Mouse (Mus musculus) heart, embryonic 14.5 days (tissue): ENCODE measurements at regions not wholly inside any gene's neighbourhood (a gene's known extent, or its start where the extent isn't known, plus 50 kb on each side); places are given as distances from the start of the nearest gene placed in this dataset.

Source experiments
- ATAC-seq: fragments of 200-750 bp; cut with Nextera tagmentation; 2 replicates; pipeline ENCODE4 v1.8.0; 2017; ENCODE audit warnings: low read depth, moderate TSS enrichment; ENCODE audit not compliant: insufficient number of reproducible peaks, insufficient read depth, low FRiP score
- H3K27ac ChIP-seq, 2 experiments: fragments of 200-500 bp in 1 of 2; fragments of 300-500 bp in 1 of 2; sonication (generic) in 1 of 2; replicated peaks in 1 of 2; 2 replicates each; pipeline ENCODE4 v1.5.1; 2012 to 2014; ENCODE audit warnings: low read depth in 2 of 2, low read length in 2 of 2, control low read depth in 1 of 2, mild to moderate bottlenecking in 1 of 2, mixed read lengths in 1 of 2; ENCODE audit not compliant: control insufficient read depth in 1 of 2, insufficient read depth in 1 of 2
- H3K27me3 ChIP-seq: fragments of 300-500 bp; sonication (generic); 2 replicates; pipeline ENCODE4 v1.6.1; 2014; ENCODE audit warnings: mild to moderate bottlenecking, low read length, control low read depth; ENCODE audit not compliant: control insufficient read depth, insufficient read depth
- H3K36me3 ChIP-seq: fragments of 300-500 bp; sonication (generic); 2 replicates; pipeline ENCODE4 v1.6.1; 2014; ENCODE audit warnings: mild to moderate bottlenecking, control low read depth, low read length, mixed read lengths; ENCODE audit not compliant: control insufficient read depth, insufficient read depth
- H3K4me1 ChIP-seq, 2 experiments: fragments of 200-500 bp in 1 of 2; fragments of 300-500 bp in 1 of 2; sonication (generic) in 1 of 2; 2 replicates each; pipeline ENCODE4 v1.6.1; 2012 to 2014; ENCODE audit warnings: low read length in 2 of 2, control low read depth in 1 of 2, mixed read lengths in 1 of 2; ENCODE audit not compliant: control insufficient read depth in 2 of 2, insufficient read depth in 2 of 2
- H3K4me2 ChIP-seq: fragments of 300-500 bp; sonication (generic); 2 replicates; pipeline ENCODE4 v1.6.1; 2014; ENCODE audit warnings: mild to moderate bottlenecking, low read length
- H3K4me3 ChIP-seq, 2 experiments: fragments of 200-500 bp in 1 of 2; fragments of 300-500 bp in 1 of 2; sonication (generic) in 1 of 2; 2 replicates each; pipeline ENCODE4 v1.5.1; 2012 to 2014; ENCODE audit warnings: low read length in 2 of 2, mild to moderate bottlenecking in 2 of 2, control low read depth in 1 of 2, low read depth in 1 of 2, moderate library complexity in 1 of 2; ENCODE audit not compliant: control insufficient read depth in 1 of 2, insufficient read depth in 1 of 2
- H3K9ac ChIP-seq: fragments of 300-500 bp; sonication (generic); 2 replicates; pipeline ENCODE4 v1.6.1; 2014; ENCODE audit warnings: mild to moderate bottlenecking, low read length
- H3K9me3 ChIP-seq: fragments of 300-500 bp; sonication (generic); 2 replicates; pipeline ENCODE4 v1.6.1; 2016; ENCODE audit warnings: low read length, control low read depth; ENCODE audit not compliant: control insufficient read depth
- WGBS: fragments of 180-500 bp; shearing (Covaris S2); extraction: QIAGEN DNeasy Blood & Tissue Kit; methylation state at CpG from one replicate; pipeline ENCODE4 v1.1.7; 2014; 5-methylcytosine and 5-hydroxymethylcytosine counted together

DNA sequence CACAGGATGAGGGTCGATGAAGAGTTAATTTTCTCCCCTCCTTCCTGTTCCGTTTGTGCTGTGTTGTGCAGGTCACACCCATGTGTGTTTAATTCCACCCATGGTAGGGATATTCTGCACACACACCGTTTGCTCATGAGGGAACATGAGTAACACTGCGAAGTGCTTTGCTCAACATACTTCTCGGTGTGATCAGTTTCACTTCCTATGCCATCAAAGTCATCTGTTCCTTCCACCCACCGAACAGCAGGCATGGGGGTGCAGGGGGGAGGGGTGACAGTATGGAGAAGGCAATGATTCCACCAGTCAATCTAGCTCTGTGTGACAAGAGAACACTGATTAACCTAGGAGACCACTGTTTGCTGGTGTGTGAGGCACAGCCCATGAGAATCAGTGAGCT lies 104.7 kb downstream of the Foxb1 start:
- no peaks in the 10 kb centered on the region for H3K9me3 ChIP-seq
- no peak overlapping the region for H3K9ac ChIP-seq
- H3K4me2 ChIP-seq = no peak overlapping the region
- no peak overlapping the region for H3K4me3 ChIP-seq
- no peaks in the 10 kb centered on the region for H3K4me1 ChIP-seq
- no peaks in the 10 kb centered on the region for H3K27me3 ChIP-seq
- WGBS = 68% methylated on average over 6 of the region's 6 CpGs
- H3K36me3 ChIP-seq = no peaks in the 10 kb centered on the region
- H3K27ac ChIP-seq = no peak overlapping the region
- ATAC-seq = no peak

DNA sequence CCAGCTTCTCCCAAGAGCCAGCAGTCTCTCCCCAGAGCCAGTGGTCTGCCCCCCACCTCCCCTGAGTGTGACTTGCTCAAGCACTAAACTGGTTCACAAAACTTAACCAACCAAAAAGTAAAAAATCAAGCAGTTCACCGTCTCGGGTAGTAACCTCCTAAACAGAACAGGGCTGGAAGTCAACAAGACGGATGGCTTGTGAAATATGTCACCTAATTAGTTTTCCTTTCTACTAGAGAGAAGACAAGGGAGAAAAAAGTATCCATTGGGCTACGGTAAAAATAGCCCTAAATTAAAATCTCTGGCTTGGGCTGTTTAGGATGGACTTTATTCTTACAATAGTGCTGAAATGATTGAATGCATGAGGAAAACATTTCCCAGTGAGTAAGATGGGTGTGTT lies 108.6 kb downstream of the Foxb1 start:
- H3K4me2 ChIP-seq = no peak overlapping the region
- no peak overlapping the region for H3K9ac ChIP-seq
- 70% methylated on average over 4 of the region's 4 CpGs for WGBS

DNA sequence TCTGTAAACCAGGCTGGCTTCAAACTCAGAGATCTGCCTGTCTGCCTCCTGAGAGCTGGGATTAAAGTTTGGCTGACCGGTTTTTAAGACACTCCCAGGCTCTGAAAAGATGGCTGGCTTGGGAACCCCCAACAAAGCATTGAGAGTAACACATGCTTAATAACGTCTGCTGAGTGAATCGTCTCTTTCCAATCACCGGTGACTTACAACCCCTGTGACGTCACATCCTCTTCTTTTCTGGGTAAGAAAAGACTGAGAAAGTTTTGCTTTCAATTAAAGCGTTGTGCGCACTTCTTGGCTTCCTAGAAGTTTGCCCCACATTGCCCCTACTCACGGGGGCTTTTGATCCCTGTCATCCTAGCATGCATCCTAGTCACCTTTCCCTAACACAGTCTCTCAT lies 109.1 kb downstream of the Foxb1 start:
- Histone ChIP-seq H3K9ac (no peak overlapping the region), H3K9me3 (no peaks in the 10 kb centered on the region), H3K27me3 (no peaks in the 10 kb centered on the region), H3K36me3 (no peaks in the 10 kb centered on the region), H3K4me3 (no peak overlapping the region), H3K4me1 (no peaks in the 10 kb centered on the region), H3K4me2 (no peak overlapping the region), H3K27ac (no peak overlapping the region)
- 72% methylated on average over 8 of the region's 8 CpGs for WGBS
- no peak for ATAC-seq

More for the DNA sequence above, 108.6 kb downstream of the Foxb1 start:
- Histone ChIP-seq H3K27ac (no peak overlapping the region), H3K9me3 (no peaks in the 10 kb centered on the region), H3K4me1 (no peaks in the 10 kb centered on the region), H3K27me3 (no peaks in the 10 kb centered on the region), H3K36me3 (no peaks in the 10 kb centered on the region), H3K4me3 (no peak overlapping the region)
- ATAC-seq = no peak

DNA sequence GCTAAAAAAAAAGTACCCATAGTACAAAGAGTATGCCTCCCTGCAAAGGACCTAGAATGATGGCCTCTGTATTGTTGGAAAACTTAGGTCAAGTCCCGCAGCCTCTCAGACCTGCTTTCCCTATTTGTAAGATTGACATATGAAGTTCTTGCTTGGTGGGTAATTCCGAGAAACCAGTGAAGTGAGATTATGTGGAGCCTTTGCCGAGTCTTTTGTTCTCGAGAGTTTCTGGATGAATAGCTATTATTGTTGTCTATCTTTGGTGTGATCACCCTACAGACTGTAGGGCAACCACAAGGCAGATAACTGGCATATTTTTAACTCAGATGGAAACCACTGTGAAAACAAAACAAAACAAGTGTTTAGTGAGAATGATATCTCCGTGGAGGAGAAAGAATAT lies 118.1 kb downstream of the Foxb1 start:
- H3K36me3 ChIP-seq = no peaks in the 10 kb centered on the region
- H3K9me3 ChIP-seq = no peaks in the 10 kb centered on the region
- no peaks in the 10 kb centered on the region for H3K27me3 ChIP-seq
- no peak overlapping the region for H3K9ac ChIP-seq
- 65% methylated on average over 5 of the region's 5 CpGs for WGBS
- no peak overlapping the region for H3K4me3 ChIP-seq
- H3K4me2 ChIP-seq = no peak overlapping the region
- no peaks in the 10 kb centered on the region for H3K4me1 ChIP-seq
- ATAC-seq = no peak
- H3K27ac ChIP-seq = no peak overlapping the region

DNA sequence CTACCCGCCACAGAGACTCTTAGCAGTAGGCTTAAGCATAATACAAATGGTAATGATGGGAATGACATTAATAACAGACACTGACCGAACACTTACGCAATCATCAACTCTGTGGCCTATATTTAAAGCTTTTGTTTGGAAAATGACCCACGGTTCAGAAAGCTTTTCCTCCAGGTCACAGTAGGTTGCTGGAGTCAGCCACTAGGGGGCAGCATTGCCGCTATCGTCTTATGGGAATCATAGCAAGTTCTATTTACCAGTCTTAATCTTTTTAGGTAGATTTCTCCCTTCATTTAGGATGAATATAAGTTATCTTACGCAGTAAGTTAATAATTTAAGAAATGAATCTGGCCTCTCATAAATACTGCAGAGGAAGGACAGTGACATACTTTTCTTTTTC lies 137.4 kb downstream of the Foxb1 start:
- no peak overlapping the region for H3K4me2 ChIP-seq
- H3K27ac ChIP-seq = no peak overlapping the region
- H3K4me1 ChIP-seq = no peaks in the 10 kb centered on the region
- 17% methylated on average over 7 of the region's 7 CpGs for WGBS
- no peaks in the 10 kb centered on the region for H3K36me3 ChIP-seq
- no peaks in the 10 kb centered on the region for H3K9me3 ChIP-seq
- no peak overlapping the region for H3K4me3 ChIP-seq
- H3K9ac ChIP-seq = no peak overlapping the region
- ATAC-seq = no peak
- H3K27me3 ChIP-seq = no peaks in the 10 kb centered on the region

DNA sequence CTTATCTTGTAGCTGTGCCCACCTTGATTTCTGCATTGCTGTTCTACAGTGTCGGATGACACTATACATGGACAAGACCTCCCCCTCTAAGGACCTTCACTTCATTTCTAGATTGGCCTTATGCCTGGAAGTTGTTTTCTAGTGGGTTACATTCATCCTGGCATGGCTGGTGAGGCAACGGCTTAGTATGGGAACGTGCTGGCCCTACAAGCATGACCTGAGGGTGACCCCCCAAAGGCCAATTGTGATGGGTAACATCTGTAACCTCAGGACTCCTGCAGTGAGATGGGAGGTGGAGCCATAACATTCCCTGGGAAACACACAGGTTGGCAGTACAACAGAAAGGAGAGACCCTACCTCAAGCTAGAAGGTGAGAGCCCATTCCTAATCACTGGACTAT lies 139.7 kb downstream of the Foxb1 start:
- no peaks in the 10 kb centered on the region for H3K27me3 ChIP-seq
- no peak overlapping the region for H3K27ac ChIP-seq
- no peaks in the 10 kb centered on the region for H3K9me3 ChIP-seq
- no peaks in the 10 kb centered on the region for H3K36me3 ChIP-seq
- ATAC-seq = no peak
- no peaks in the 10 kb centered on the region for H3K4me1 ChIP-seq
- no peak overlapping the region for H3K4me2 ChIP-seq
- 60% methylated on average over 3 of the region's 3 CpGs for WGBS
- no peak overlapping the region for H3K4me3 ChIP-seq
- no peak overlapping the region for H3K9ac ChIP-seq

DNA sequence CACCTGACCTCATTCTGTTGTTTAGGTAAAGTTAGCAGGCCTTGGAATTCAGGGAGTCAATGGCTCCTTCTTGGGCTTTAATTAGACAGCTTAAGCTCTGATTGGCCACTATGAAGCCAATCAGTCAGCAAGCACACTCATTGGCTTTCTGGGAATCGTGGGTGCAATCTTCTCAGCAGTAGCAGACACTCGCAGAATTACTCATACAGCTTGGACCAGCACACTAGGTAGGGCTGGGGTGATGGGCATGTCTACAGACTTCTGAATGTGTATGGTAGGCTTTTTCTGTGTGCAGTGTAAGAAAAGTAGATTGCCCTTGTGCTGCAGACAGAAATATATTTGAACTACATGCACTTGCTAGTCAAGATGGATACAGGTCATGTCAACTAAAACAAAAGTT lies 143.4 kb downstream of the Foxb1 start:
- Histone ChIP-seq H3K27me3 (no peaks in the 10 kb centered on the region), H3K4me2 (no peak overlapping the region), H3K27ac (no peak overlapping the region), H3K9ac (no peak overlapping the region), H3K9me3 (no peaks in the 10 kb centered on the region), H3K36me3 (no peaks in the 10 kb centered on the region), H3K4me1 (no peaks in the 10 kb centered on the region), H3K4me3 (no peak overlapping the region)
- no peak for ATAC-seq
- 71% methylated on average over 2 of the region's 2 CpGs for WGBS

DNA sequence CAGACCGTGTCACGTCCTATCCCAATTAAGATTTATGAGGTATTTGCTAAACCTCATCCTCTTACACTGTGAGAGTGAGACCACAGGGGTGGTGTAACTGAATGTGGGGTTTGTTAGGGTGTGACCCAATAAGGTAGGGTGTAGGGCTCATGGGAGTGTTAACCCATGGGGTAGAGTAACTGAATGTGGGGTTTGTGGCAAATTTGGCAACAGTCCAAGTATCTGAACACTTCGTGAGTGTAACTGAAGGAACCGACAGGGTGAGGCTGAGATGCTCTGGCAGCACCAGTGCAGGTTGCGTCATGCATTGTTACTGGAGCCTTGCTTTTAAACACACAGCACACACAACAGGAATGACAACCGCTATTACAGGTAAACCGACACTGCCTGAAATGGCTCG lies 144.1 kb downstream of the Anxa2 start:
- ATAC-seq = 0 out of 2 replicates have a peak, but pooled peaks have one; percentile 17
- Histone ChIP-seq H3K27ac (no peak overlapping the region), H3K36me3 (no peaks in the 10 kb centered on the region), H3K4me2 (no peak overlapping the region), H3K9ac (no peak overlapping the region), H3K9me3 (no peaks in the 10 kb centered on the region), H3K27me3 (no peaks in the 10 kb centered on the region), H3K4me3 (no peak overlapping the region), H3K4me1 (no peaks in the 10 kb centered on the region)
- 69% methylated on average over 8 of the region's 8 CpGs for WGBS
